Comparison of ENCODE assay signal across 12 mouse cellular contexts in the genomic region with DNA sequence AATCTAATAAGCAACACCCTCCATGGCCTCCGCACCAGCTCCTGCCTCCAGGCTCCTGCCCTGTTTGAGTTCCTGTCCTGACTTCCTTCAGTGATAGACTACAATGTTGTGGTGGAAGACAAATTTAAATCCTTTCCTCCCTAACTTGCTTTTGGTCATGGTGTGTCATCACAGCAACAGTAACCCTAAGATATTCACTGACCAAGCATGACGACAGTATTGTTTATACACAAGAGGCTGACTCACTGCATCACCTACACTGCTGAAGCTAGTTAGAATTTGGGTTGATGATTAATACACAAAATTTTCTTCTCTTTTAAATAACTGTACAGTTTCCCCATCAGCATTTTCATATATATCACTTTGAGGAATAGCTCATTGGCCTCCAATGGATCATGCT.
"Had no signal": no experiment of that assay in that cellular context is flagged by ENCODE, and none has a peak within 500 bp of the region (broad histone marks: within the 10 kb centered on the region; RNA-seq: fewer than 3 reads in every experiment).

No protein-coding gene starts in this region.

- ATAC-seq: intestine, embryonic 16.5 days; lung, postnatal 0 days; midbrain, embryonic 15.5 days had no signal

- H3K27me3 ChIP-seq: limb, embryonic 15.5 days; midbrain, embryonic 15.5 days; neural tube, embryonic 12.5 days had no signal

- DNase-seq: kidney, adult 2 months; kidney, postnatal 10 days; layer of hippocampus, postnatal 36 days; lung, adult 2 months; lung, postnatal 36 days; thymus, postnatal 36 days had no signal

- H3K4me3 ChIP-seq: limb, embryonic 15.5 days; midbrain, embryonic 15.5 days; neural tube, embryonic 12.5 days had no signal

- H3K9ac ChIP-seq: limb, embryonic 15.5 days; midbrain, embryonic 15.5 days; neural tube, embryonic 12.5 days had no signal

- H3K4me1 ChIP-seq: limb, embryonic 15.5 days; midbrain, embryonic 15.5 days; neural tube, embryonic 12.5 days had no signal

- H3K36me3 ChIP-seq: midbrain, embryonic 15.5 days; neural tube, embryonic 12.5 days had no signal

- H3K9me3 ChIP-seq: limb, embryonic 15.5 days; midbrain, embryonic 15.5 days; neural tube, embryonic 12.5 days had no signal

- H3K27ac ChIP-seq: limb, embryonic 15.5 days; midbrain, embryonic 15.5 days; neural tube, embryonic 12.5 days had no signal

- H3K4me2 ChIP-seq: limb, embryonic 15.5 days; midbrain, embryonic 11.5 days; midbrain, embryonic 15.5 days; neural tube, embryonic 12.5 days had no signal
